Mouse (Mus musculus): Measurements from ENCODE around the gene Fam3c. TPM values are rescaled to one million over a fixed set of nuclear protein-coding genes. Genes with fewer than 3 reads are reported as not detected.

Gene Fam3c
- polyA plus RNA-seq, 1 experiment from 2014 or later = 59.1 TPM

DNA sequence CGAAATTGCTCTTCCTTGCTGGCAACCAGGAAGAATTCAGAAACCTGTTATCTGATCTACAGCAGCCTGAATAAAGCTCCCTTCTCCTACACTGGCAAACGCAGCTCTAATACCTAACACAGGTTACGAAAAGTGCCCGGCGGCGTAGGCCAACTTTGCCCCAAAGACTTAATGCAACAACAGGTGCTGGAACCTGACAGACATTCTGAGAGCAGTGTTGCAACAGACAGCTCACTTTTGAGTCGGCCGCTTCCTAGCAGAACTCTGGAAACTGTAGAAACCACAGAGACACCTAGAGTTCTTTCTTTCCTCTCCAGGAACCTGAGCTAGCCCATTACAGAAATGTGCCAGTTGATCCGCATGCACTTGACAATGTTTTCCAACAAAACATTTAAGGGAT lies 4.5 kb downstream of the Fam3c start:
- Histone ChIP-seq H3K9me3 (replicated peaks) (no peaks in the 10 kb centered on the region), H3K27me3 (no peaks in the 10 kb centered on the region), H3K4me2 (replicated peaks) (no peak overlapping the region), H3K4me3 (replicated peaks) (no peak overlapping the region), H3K27ac (replicated peaks) (no peak overlapping the region), H3K4me1 (peaks cover 26% of the 10 kb centered on the region), H3K9ac (no peak overlapping the region), H3K36me3 (no peaks in the 10 kb centered on the region)
- 66% methylated on average over 9 of the region's 9 CpGs for WGBS
- ATAC-seq (ENCODE audit: insufficient number of reproducible peaks, low FRiP score, low TSS enrichment, low read depth) = no peak

- Histone ChIP-seq H3K27me3 (no peaks in the 10 kb centered on the region), H3K4me3 (replicated peaks) (no peak overlapping the region), H3K4me1 (peaks cover 26% of the 10 kb centered on the region), H3K9me3 (replicated peaks) (no peaks in the 10 kb centered on the region), H3K9ac (no peak overlapping the region), H3K27ac (replicated peaks) (no peak overlapping the region), H3K36me3 (no peaks in the 10 kb centered on the region), H3K4me2 (replicated peaks) (no peak overlapping the region)
- ATAC-seq (ENCODE audit: insufficient number of reproducible peaks, low FRiP score, low TSS enrichment, low read depth) = no peak
- WGBS = 64% methylated on average over 4 of the region's 4 CpGs
These were observed 5.8 kb downstream of the Fam3c start for GRCm38 (mm10) chr6:22350239-22350571.

- ATAC-seq (ENCODE audit: insufficient number of reproducible peaks, low FRiP score, low TSS enrichment, low read depth) = no peak
- Histone ChIP-seq H3K36me3 (no peaks in the 10 kb centered on the region), H3K9me3 (replicated peaks) (no peaks in the 10 kb centered on the region), H3K27ac (replicated peaks) (no peak overlapping the region), H3K4me2 (replicated peaks) (no peak overlapping the region), H3K4me3 (replicated peaks) (no peak overlapping the region), H3K4me1 (peaks cover 26% of the 10 kb centered on the region), H3K9ac (no peak overlapping the region), H3K27me3 (no peaks in the 10 kb centered on the region)
- 83% methylated on average over 11 of the region's 11 CpGs for WGBS
These were observed 6.4 kb downstream of the Fam3c start for GRCm38 (mm10) chr6:22349531-22350238.

GRCm38 (mm10) chr6:22348975-22349374 lies 7.1 kb downstream of the Fam3c start:
- Histone ChIP-seq H3K4me2 (replicated peaks) (no peak overlapping the region), H3K4me1 (peaks cover 25% of the 10 kb centered on the region), H3K9ac (no peak overlapping the region), H3K9me3 (replicated peaks) (no peaks in the 10 kb centered on the region), H3K36me3 (no peaks in the 10 kb centered on the region), H3K4me3 (replicated peaks) (no peak overlapping the region), H3K27ac (replicated peaks) (no peak overlapping the region), H3K27me3 (no peaks in the 10 kb centered on the region)
- ATAC-seq (ENCODE audit: insufficient number of reproducible peaks, low FRiP score, low TSS enrichment, low read depth) = no peak
- WGBS = 96% methylated on average over 3 of the region's 3 CpGs

DNA sequence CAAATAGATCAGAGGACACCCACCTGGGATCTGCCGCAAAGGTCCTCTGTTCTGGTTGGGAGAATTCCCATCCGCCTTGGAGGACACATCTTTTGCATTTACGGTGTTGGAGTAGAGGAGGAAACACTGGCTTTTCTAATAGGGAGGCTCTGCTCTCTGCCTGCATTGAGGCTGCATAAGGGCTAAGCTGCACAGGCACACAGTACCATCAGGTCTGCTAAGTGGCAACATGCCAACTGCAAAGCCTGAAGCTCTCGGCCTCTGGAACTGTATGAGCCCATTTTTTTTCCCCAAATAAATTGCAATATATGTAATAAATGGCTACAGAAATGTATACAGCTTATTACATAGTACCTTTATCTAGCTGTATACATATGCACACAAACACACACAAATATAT lies 7.9 kb downstream of the Fam3c start:
- Histone ChIP-seq H3K27ac (replicated peaks) (no peak overlapping the region), H3K4me2 (replicated peaks) (no peak overlapping the region), H3K4me3 (replicated peaks) (no peak overlapping the region), H3K4me1 (peaks cover 22% of the 10 kb centered on the region), H3K36me3 (no peaks in the 10 kb centered on the region), H3K9me3 (replicated peaks) (no peaks in the 10 kb centered on the region), H3K27me3 (no peaks in the 10 kb centered on the region), H3K9ac (no peak overlapping the region)
- ATAC-seq (ENCODE audit: insufficient number of reproducible peaks, low FRiP score, low TSS enrichment, low read depth) = 0 out of 2 replicates have a peak, but pooled peaks have one; percentile 5
- WGBS = 55% methylated on average over 4 of the region's 4 CpGs

DNA sequence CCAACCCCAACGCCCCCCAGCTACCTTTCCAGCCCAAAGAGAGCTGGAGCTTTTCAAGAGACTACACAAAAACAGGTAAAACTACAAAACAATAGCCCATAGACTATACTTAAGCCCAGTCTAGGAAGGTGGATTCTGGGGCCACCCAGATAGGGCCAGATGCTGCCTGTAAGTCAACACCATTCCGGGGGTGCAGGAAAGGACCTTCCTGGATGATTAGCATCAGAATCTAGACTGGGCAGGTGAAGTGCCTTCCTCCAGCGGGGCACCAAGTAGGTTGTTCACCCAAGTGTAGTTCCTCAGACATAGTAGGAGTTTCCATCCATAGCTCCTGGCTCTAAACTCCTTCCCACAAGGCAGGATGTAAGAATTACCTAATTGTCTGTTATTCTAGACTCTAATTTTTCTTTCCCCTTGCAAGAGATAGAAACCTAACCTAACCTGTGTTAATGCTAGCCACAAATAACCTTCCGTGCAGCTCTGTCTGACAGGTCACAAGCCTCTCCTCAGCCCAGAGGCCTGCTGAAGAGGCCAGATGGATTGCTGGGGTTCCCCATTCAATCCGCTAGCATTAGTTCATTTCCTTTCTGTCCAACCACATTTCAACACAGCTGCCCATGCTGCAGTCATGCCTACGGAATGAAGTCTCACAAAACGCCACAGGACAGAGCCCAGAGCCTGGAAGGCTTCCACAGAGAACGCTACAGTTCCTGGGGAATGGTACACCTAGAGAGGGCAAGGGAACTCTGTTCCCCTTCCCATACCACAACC lies 8.7 kb downstream of the Fam3c start:
- Histone ChIP-seq H3K36me3 (no peaks in the 10 kb centered on the region), H3K9ac (no peak overlapping the region), H3K9me3 (replicated peaks) (no peaks in the 10 kb centered on the region), H3K27ac (replicated peaks) (0 out of 2 replicates have a peak overlapping the region, but pooled peaks have one; percentile 40), H3K4me3 (replicated peaks) (no peak overlapping the region), H3K4me2 (replicated peaks) (no peak overlapping the region), H3K27me3 (no peaks in the 10 kb centered on the region), H3K4me1 (peaks cover 19% of the 10 kb centered on the region)
- 0 out of 2 replicates have a peak, but pooled peaks have one; percentile 19 for ATAC-seq (ENCODE audit: insufficient number of reproducible peaks, low FRiP score, low TSS enrichment, low read depth)
- 60% methylated on average over 8 of the region's 8 CpGs for WGBS

DNA sequence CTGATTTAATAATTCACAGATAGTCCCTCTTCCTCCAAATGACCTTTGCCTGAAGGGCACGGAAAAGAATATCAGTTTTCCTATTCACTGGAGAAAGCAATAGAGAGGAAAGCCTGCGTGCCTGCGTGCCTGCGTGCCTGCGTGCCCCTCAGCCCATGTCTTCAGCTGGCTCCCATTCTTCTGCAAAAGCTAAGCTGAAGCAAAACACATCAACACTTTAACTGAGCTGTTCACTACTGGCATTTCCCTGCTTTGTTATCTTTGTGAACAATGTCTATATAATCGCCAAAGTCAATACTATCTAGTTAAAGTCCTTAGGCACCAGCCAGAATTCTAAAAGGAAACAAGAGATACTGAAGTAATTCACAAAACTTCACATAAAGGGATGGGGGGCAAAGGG lies 11.6 kb downstream of the Fam3c start:
- Histone ChIP-seq H3K4me1 (peaks cover 17% of the 10 kb centered on the region), H3K27me3 (no peaks in the 10 kb centered on the region), H3K4me2 (replicated peaks) (no peak overlapping the region), H3K9ac (no peak overlapping the region), H3K4me3 (replicated peaks) (no peak overlapping the region), H3K36me3 (peaks cover 9% of the 10 kb centered on the region), H3K27ac (replicated peaks) (no peak overlapping the region), H3K9me3 (replicated peaks) (no peaks in the 10 kb centered on the region)
- 30% methylated on average over 6 of the region's 6 CpGs for WGBS
- ATAC-seq (ENCODE audit: insufficient number of reproducible peaks, low FRiP score, low TSS enrichment, low read depth) = no peak

DNA sequence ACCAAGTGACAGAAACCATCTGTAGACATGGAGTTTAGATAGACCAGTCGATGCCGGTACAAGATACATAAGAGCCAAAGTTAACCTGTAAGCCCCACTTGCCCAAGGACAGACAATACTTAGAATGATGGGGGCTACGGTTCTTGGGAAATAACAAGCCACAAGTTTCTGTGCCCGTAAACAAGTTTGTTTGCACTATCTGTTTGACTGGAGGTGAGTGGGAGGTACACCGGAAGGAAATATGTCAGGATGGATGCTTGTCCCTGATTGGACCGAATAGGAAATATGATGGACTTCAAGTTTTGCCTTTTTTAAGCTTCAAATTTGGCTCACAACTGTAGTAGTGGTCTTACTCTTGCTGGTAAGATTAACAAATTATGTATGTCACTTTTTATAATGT lies 12.3 kb downstream of the Fam3c start:
- WGBS = 89% methylated on average over 6 of the region's 6 CpGs
- no peak overlapping the region for H3K4me2 ChIP-seq (replicated peaks)
- no peak for ATAC-seq (ENCODE audit: insufficient number of reproducible peaks, low FRiP score, low TSS enrichment, low read depth)
- no peak overlapping the region for H3K9ac ChIP-seq
- peaks cover 16% of the 10 kb centered on the region for H3K4me1 ChIP-seq
- no peaks in the 10 kb centered on the region for H3K9me3 ChIP-seq (replicated peaks)
- no peaks in the 10 kb centered on the region for H3K27me3 ChIP-seq
- no peak overlapping the region for H3K27ac ChIP-seq (replicated peaks)
- H3K36me3 ChIP-seq = peaks cover 11% of the 10 kb centered on the region
- no peak overlapping the region for H3K4me3 ChIP-seq (replicated peaks)

DNA sequence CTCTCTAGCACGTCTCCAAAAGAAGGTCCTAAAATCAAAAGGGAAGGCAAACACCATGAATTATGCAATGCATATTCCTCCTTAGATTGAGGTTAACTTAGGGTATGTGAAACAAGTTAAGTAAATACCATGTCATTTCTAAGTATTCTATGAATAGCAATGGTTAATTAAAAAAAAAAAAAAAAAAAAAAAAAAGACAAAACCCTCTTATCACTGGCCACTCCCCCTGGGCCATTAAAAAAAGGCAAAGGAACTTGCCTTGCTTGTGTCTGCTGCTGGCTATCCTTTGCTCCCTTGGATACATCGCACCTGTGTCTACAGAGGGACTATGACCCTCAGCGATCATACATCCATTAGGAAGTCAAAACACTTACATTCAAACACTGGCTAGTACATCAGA lies 12.8 kb downstream of the Fam3c start:
- H3K9me3 ChIP-seq (replicated peaks) = no peaks in the 10 kb centered on the region
- no peak overlapping the region for H3K27ac ChIP-seq (replicated peaks)
- peaks cover 16% of the 10 kb centered on the region for H3K4me1 ChIP-seq
- no peaks in the 10 kb centered on the region for H3K27me3 ChIP-seq
- peaks cover 13% of the 10 kb centered on the region for H3K36me3 ChIP-seq
- no peak overlapping the region for H3K4me2 ChIP-seq (replicated peaks)
- no peak overlapping the region for H3K4me3 ChIP-seq (replicated peaks)
- ATAC-seq (ENCODE audit: insufficient number of reproducible peaks, low FRiP score, low TSS enrichment, low read depth) = no peak
- 88% methylated on average over 3 of the region's 3 CpGs for WGBS
- no peak overlapping the region for H3K9ac ChIP-seq

DNA sequence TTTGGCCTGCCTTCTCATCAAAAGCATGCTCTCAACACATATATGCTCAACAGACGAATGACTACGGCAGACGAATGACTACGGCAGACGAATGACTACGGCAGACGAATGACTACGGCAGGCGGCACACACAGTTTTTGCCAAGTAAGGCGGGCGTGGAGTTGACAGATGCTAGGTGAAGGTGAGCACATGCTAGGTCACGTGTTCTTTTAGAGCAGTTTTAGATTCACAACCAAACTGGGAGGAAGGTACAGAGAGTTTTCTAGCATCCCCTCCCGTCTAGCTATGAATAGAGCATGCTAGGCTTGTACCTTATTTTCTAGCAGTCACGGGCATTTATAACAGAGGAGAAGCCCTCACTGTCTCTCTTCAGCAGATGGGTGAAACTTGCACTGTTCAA lies 15.3 kb downstream of the Fam3c start:
- no peaks in the 10 kb centered on the region for H3K9me3 ChIP-seq (replicated peaks)
- H3K4me1 ChIP-seq = 0 out of 2 replicates have a peak, but pooled peaks cover 3% of the 10 kb centered on the region
- H3K27me3 ChIP-seq = no peaks in the 10 kb centered on the region
- no peak overlapping the region for H3K27ac ChIP-seq (replicated peaks)
- H3K4me2 ChIP-seq (replicated peaks) = no peak overlapping the region
- H3K4me3 ChIP-seq (replicated peaks) = no peak overlapping the region
- H3K9ac ChIP-seq = no peak overlapping the region
- H3K36me3 ChIP-seq = peaks cover 16% of the 10 kb centered on the region
- ATAC-seq (ENCODE audit: insufficient number of reproducible peaks, low FRiP score, low TSS enrichment, low read depth) = no peak
- 94% methylated on average over 14 of the region's 14 CpGs for WGBS

DNA sequence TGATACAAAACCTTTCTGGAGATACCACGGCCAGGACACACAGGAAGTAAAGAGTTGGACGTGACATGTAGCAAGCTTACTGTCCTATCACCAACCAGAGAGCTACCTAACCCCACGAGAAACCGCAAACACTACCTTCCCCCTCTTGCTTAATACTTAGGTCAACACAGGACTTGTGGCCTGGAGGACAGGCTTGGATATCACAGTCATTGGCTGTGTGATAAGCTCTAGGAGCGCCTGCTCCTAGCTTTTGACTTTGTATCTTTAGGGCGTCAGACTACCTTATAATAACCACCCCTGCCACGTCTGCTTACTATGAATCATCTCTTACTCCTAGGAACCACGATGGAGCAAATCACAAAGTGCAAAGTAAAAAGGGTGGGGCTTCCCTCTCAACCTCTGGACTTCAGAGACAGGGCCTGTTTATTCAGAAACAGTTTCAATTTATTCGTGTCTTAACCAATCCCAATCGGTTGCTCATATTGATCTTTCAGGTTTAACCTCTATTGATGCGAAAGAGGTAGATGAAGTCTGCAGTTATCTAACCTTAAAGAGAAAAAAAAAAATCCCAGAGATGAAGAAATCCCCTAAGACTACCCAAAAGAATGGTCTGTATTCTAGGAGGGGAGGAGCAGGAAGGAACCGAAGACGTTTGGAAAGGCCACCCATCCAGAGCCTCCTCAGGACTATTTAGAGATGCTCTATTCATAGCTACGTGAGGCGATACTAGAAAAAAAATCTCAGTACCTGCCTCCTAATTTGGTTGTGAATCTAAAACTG lies 16.1 kb downstream of the Fam3c start:
- Histone ChIP-seq H3K4me3 (replicated peaks) (no peak overlapping the region), H3K9ac (no peak overlapping the region), H3K4me1 (0 out of 2 replicates have a peak, but pooled peaks cover 3% of the 10 kb centered on the region), H3K36me3 (peaks cover 16% of the 10 kb centered on the region), H3K27me3 (no peaks in the 10 kb centered on the region), H3K27ac (replicated peaks) (no peak overlapping the region), H3K4me2 (replicated peaks) (no peak overlapping the region), H3K9me3 (replicated peaks) (no peaks in the 10 kb centered on the region)
- ATAC-seq (ENCODE audit: insufficient number of reproducible peaks, low FRiP score, low TSS enrichment, low read depth) = no peak
- WGBS = 91% methylated on average over 15 of the region's 15 CpGs

All from embryonic facial prominence, embryonic 15.5 days (tissue).